Mouse (Mus musculus) heart, embryonic 14.5 days (tissue): Measurements from ENCODE around the gene Rgl1. TPM values are rescaled to one million over a fixed set of nuclear protein-coding genes. Genes with fewer than 3 reads are reported as not detected.

Experiments
- ATAC-seq: fragments of 200-750 bp; cut with Nextera tagmentation; 2 replicates; pipeline ENCODE4 v1.8.0; 2017; ENCODE audit warnings: low read depth, moderate TSS enrichment; ENCODE audit not compliant: insufficient number of reproducible peaks, insufficient read depth, low FRiP score
- H3K27ac ChIP-seq, 2 experiments: fragments of 200-500 bp in 1 of 2; fragments of 300-500 bp in 1 of 2; sonication (generic) in 1 of 2; replicated peaks in 1 of 2; 2 replicates each; pipeline ENCODE4 v1.5.1; 2012 to 2014; ENCODE audit warnings: low read depth in 2 of 2, low read length in 2 of 2, control low read depth in 1 of 2, mild to moderate bottlenecking in 1 of 2, mixed read lengths in 1 of 2; ENCODE audit not compliant: control insufficient read depth in 1 of 2, insufficient read depth in 1 of 2
- H3K27me3 ChIP-seq: fragments of 300-500 bp; sonication (generic); 2 replicates; pipeline ENCODE4 v1.6.1; 2014; ENCODE audit warnings: mild to moderate bottlenecking, low read length, control low read depth; ENCODE audit not compliant: control insufficient read depth, insufficient read depth
- H3K36me3 ChIP-seq: fragments of 300-500 bp; sonication (generic); 2 replicates; pipeline ENCODE4 v1.6.1; 2014; ENCODE audit warnings: mild to moderate bottlenecking, control low read depth, low read length, mixed read lengths; ENCODE audit not compliant: control insufficient read depth, insufficient read depth
- H3K4me1 ChIP-seq, 2 experiments: fragments of 200-500 bp in 1 of 2; fragments of 300-500 bp in 1 of 2; sonication (generic) in 1 of 2; 2 replicates each; pipeline ENCODE4 v1.6.1; 2012 to 2014; ENCODE audit warnings: low read length in 2 of 2, control low read depth in 1 of 2, mixed read lengths in 1 of 2; ENCODE audit not compliant: control insufficient read depth in 2 of 2, insufficient read depth in 2 of 2
- H3K4me2 ChIP-seq: fragments of 300-500 bp; sonication (generic); 2 replicates; pipeline ENCODE4 v1.6.1; 2014; ENCODE audit warnings: mild to moderate bottlenecking, low read length
- H3K4me3 ChIP-seq, 2 experiments: fragments of 200-500 bp in 1 of 2; fragments of 300-500 bp in 1 of 2; sonication (generic) in 1 of 2; 2 replicates each; pipeline ENCODE4 v1.5.1; 2012 to 2014; ENCODE audit warnings: low read length in 2 of 2, mild to moderate bottlenecking in 2 of 2, control low read depth in 1 of 2, low read depth in 1 of 2, moderate library complexity in 1 of 2; ENCODE audit not compliant: control insufficient read depth in 1 of 2, insufficient read depth in 1 of 2
- H3K9ac ChIP-seq: fragments of 300-500 bp; sonication (generic); 2 replicates; pipeline ENCODE4 v1.6.1; 2014; ENCODE audit warnings: mild to moderate bottlenecking, low read length
- H3K9me3 ChIP-seq: fragments of 300-500 bp; sonication (generic); 2 replicates; pipeline ENCODE4 v1.6.1; 2016; ENCODE audit warnings: low read length, control low read depth; ENCODE audit not compliant: control insufficient read depth
- WGBS: fragments of 180-500 bp; shearing (Covaris S2); extraction: QIAGEN DNeasy Blood & Tissue Kit; methylation state at CpG from one replicate; pipeline ENCODE4 v1.1.7; 2014; 5-methylcytosine and 5-hydroxymethylcytosine counted together
- polyA plus RNA-seq: library from polyadenylated mRNA; unstranded; fragments of >200 nt; fragmentation: Nextera tagmentation; extraction: Ambion mirVana; gene quantifications from 2 replicates; pipeline ENCODE4 v1.2.1, GENCODE M21; 2014

The Rgl1 gene
- polyA plus RNA-seq, 1 experiment from 2014 or later, result 72.0 TPM

GRCm38 (mm10) chr1:152537186-152537585, 229.0 kb downstream of the Rgl1 start:
- WGBS, result 86% methylated on average over 13 of the region's 13 CpGs
- H3K36me3 ChIP-seq, result peaks cover 80% of the 10 kb centered on the region

GRCm38 (mm10) chr1:152536416-152537018, 229.6 kb downstream of the Rgl1 start:
- H3K36me3 ChIP-seq, result peaks cover 79% of the 10 kb centered on the region
- H3K9ac ChIP-seq, result no peak overlapping the region
- 70% methylated on average over 16 of the region's 16 CpGs for WGBS
- H3K4me3 ChIP-seq, result no peak overlapping the region
- no peak overlapping the region for H3K27ac ChIP-seq
- H3K4me2 ChIP-seq, result no peak overlapping the region
- H3K4me1 ChIP-seq, result peaks cover 14 to 33% of the 10 kb centered on the region in 2 experiments
- no peaks in the 10 kb centered on the region for H3K9me3 ChIP-seq
- no peak for ATAC-seq
- no peaks in the 10 kb centered on the region for H3K27me3 ChIP-seq

More at GRCm38 (mm10) chr1:152537186-152537585, 229.0 kb downstream of the Rgl1 start:
- H3K4me2 ChIP-seq, result no peak overlapping the region
- no peaks in the 10 kb centered on the region for H3K27me3 ChIP-seq
- no peak overlapping the region for H3K9ac ChIP-seq
- H3K9me3 ChIP-seq, result no peaks in the 10 kb centered on the region
- peaks cover 10 to 27% of the 10 kb centered on the region in 2 experiments for H3K4me1 ChIP-seq
- no peak for ATAC-seq
- H3K27ac ChIP-seq, result no peak overlapping the region
- no peak overlapping the region for H3K4me3 ChIP-seq

GRCm38 (mm10) chr1:152534531-152534930, 231.6 kb downstream of the Rgl1 start:
- no peaks in the 10 kb centered on the region for H3K27me3 ChIP-seq
- no peak overlapping the region for H3K27ac ChIP-seq
- peaks cover 79% of the 10 kb centered on the region for H3K36me3 ChIP-seq
- H3K4me1 ChIP-seq, result peaks cover 18 to 45% of the 10 kb centered on the region in 2 experiments
- no peak overlapping the region for H3K4me3 ChIP-seq
- 81% methylated on average over 7 of the region's 7 CpGs for WGBS
- H3K4me2 ChIP-seq, result no peak overlapping the region
- no peak for ATAC-seq
- H3K9me3 ChIP-seq, result no peaks in the 10 kb centered on the region
- no peak overlapping the region for H3K9ac ChIP-seq

- Histone ChIP-seq H3K27me3 (no peaks in the 10 kb centered on the region), H3K9ac (peak overlapping the region; percentile 55), H3K4me3 (no peak overlapping the region), H3K27ac (peak overlapping the region; percentile 51 to 76), H3K9me3 (no peaks in the 10 kb centered on the region), H3K4me2 (peak overlapping the region; percentile 27; the same call in 1 of the 2 replicates), H3K36me3 (peaks cover 74% of the 10 kb centered on the region), H3K4me1 (peaks cover 31 to 62% of the 10 kb centered on the region in 2 experiments)
- WGBS, result 7% methylated on average over 15 of the region's 15 CpGs
- no peak for ATAC-seq
Measured at GRCm38 (mm10) chr1:152531498-152531897, 234.7 kb downstream of the Rgl1 start.

- H3K4me1 ChIP-seq, result peaks cover 38 to 77% of the 10 kb centered on the region in 2 experiments
- 81% methylated on average over 3 of the region's 3 CpGs for WGBS
- no peak overlapping the region for H3K4me3 ChIP-seq
- ATAC-seq, result no peak
- H3K27me3 ChIP-seq, result no peaks in the 10 kb centered on the region
- peaks cover 77% of the 10 kb centered on the region for H3K36me3 ChIP-seq
- H3K9ac ChIP-seq, result no peak overlapping the region
- H3K4me2 ChIP-seq, result no peak overlapping the region
- no peaks in the 10 kb centered on the region for H3K9me3 ChIP-seq
- peak overlapping the region; percentile 2 to 94; a peak in 1 of 4 replicates for H3K27ac ChIP-seq
Measured at GRCm38 (mm10) chr1:152528778-152529177, 237.4 kb downstream of the Rgl1 start.

DNA sequence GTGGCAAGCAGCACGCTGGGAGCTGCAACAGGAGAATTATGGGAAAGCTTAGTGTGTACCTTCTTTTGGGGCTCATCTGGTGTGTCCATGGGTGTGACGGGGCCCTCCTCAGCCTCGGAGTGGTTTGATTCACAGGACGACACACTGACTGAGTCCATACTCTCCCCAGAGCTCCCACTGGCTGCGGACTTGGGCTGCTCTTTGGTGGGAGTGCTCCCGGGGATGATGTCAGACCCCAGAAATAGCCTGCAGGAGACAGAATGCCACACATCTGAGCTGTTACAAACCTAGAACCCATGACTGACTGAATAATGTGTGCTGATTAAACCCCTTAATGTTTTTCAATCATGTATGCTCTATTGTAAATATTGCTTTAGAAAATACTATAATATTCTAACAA, 237.9 kb downstream of the Rgl1 start:
- peaks cover 39 to 78% of the 10 kb centered on the region in 2 experiments for H3K4me1 ChIP-seq
- peak overlapping the region; percentile 54; the same call in 1 of the 2 replicates for H3K9ac ChIP-seq
- H3K36me3 ChIP-seq, result peaks cover 78% of the 10 kb centered on the region
- WGBS, result 26% methylated on average over 6 of the region's 6 CpGs
- no peaks in the 10 kb centered on the region for H3K9me3 ChIP-seq
- H3K4me3 ChIP-seq, result no peak overlapping the region
- H3K4me2 ChIP-seq, result 0 out of 2 replicates have a peak overlapping the region, but pooled peaks have one; percentile 14
- no peaks in the 10 kb centered on the region for H3K27me3 ChIP-seq
- H3K27ac ChIP-seq, result peak overlapping the region; percentile 70 to 94
- no peak for ATAC-seq

DNA sequence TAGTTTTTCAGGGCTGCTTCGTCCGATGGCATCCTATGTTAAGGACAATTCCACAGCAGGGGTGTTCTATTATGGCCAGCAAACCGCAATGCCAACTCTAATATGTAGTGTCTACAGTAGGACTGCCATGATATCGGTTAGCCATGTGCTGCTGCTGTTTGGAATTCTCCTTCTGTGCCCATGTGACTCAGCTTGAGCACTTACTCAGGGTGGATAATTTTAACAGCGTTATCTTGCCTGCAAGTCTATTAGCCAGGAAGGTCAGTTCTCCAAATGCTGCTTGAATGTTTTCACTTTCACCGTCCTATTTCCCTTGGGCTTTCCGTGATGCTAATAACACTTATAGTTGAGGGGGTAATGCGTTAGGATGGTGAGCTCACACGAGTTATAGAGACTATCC, 240.0 kb downstream of the Rgl1 start:
- 20% methylated on average over 9 of the region's 9 CpGs for WGBS
- peak; percentile 34; the same call in 1 of the 2 replicates for ATAC-seq
- peak overlapping the region; percentile 52 for H3K4me2 ChIP-seq
- H3K4me3 ChIP-seq, result no peak overlapping the region
- H3K27me3 ChIP-seq, result no peaks in the 10 kb centered on the region
- H3K9me3 ChIP-seq, result no peaks in the 10 kb centered on the region
- H3K4me1 ChIP-seq, result peaks cover 27 to 67% of the 10 kb centered on the region in 2 experiments
- peaks cover 83% of the 10 kb centered on the region for H3K36me3 ChIP-seq
- H3K27ac ChIP-seq, result peak overlapping the region; percentile 90 to 94
- H3K9ac ChIP-seq, result peak overlapping the region; percentile 50
